Mouse (Mus musculus): ENCODE measurements around the gene Trappc6b.

DNA sequence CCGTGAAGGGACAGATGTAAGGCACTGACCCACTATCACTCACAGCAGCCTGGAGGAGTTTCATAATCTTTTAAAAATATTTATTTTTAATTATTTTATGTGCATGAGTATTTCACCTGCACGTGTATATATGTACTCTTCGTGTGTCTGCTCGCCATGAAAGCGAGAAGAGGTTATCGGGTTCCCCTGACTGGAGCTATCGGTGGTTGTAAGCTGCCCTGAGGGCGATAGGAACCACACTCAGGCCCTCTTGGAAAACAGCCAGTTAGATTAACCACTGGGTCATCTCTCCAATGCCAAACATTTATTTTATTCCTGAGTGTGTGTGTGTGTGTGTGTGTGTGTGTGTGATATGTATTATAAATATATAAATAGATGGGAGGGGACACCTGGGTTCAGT lies 3.6 kb upstream of the Trappc6b start:
- TF ChIP-seq POLR2A (IDR thresholded peaks at IDR 0.05; ENCODE audit: low read depth, low read length), result no peak
- no peak for TF ChIP-seq CTCF (IDR thresholded peaks at IDR 0.05; ENCODE audit: borderline replicate concordance, insufficient read depth, low read length)
